Mouse (Mus musculus) cerebellum, postnatal 36 days (tissue): ENCODE results near the gene Lima1.
"Not testable (repeated sequence)": the region's sequence is repeated elsewhere in the genome, so short reads cannot be mapped to it uniquely, and the experiment has no call there.

Experiments used
- DNase-seq, 2 experiments: peaks; one replicate each; pipeline ENCODE4 v3.0.0; 2021 to 2022; ENCODE audit warnings: mixed read lengths in 2 of 2

Gene Lima1

GRCm38 (mm10) chr15:99833648-99834454 is 41.4 kb downstream of the Lima1 start:
- DNase-seq = no peak

GRCm38 (mm10) chr15:99831535-99831934 is 43.7 kb downstream of the Lima1 start:
- no peak for DNase-seq

- DNase-seq = no peak
Measured at GRCm38 (mm10) chr15:99828061-99828460, 47.2 kb downstream of the Lima1 start.

GRCm38 (mm10) chr15:99826210-99826888 is 48.9 kb downstream of the Lima1 start:
- no peak for DNase-seq

- DNase-seq = no peak
Measured at GRCm38 (mm10) chr15:99825211-99825610, 50.0 kb downstream of the Lima1 start.

GRCm38 (mm10) chr15:99823322-99823898 is 51.8 kb downstream of the Lima1 start:
- no peak for DNase-seq

- not testable (repeated sequence) for DNase-seq
Measured at GRCm38 (mm10) chr15:99822501-99822900, 52.8 kb downstream of the Lima1 start.

GRCm38 (mm10) chr15:99819621-99820279 is 55.5 kb downstream of the Lima1 start:
- DNase-seq = no peak

- DNase-seq = no peak
Measured at GRCm38 (mm10) chr15:99819109-99819440, 56.2 kb downstream of the Lima1 start.

- no peak for DNase-seq
Measured at GRCm38 (mm10) chr15:99818321-99819108, 56.7 kb downstream of the Lima1 start.

- no peak for DNase-seq
Measured at GRCm38 (mm10) chr15:99817343-99818235, 57.7 kb downstream of the Lima1 start.

GRCm38 (mm10) chr15:99815999-99816398 is 59.3 kb downstream of the Lima1 start:
- DNase-seq = no peak

GRCm38 (mm10) chr15:99814554-99815260 is 60.5 kb downstream of the Lima1 start:
- DNase-seq = no peak

- DNase-seq = no peak
Measured at GRCm38 (mm10) chr15:99813639-99814038, 61.6 kb downstream of the Lima1 start.

- DNase-seq = no peak
Measured at GRCm38 (mm10) chr15:99812097-99812496, 63.2 kb downstream of the Lima1 start.

GRCm38 (mm10) chr15:99807776-99808735 is 67.2 kb downstream of the Lima1 start:
- DNase-seq = no peak

- no peak for DNase-seq
Measured at GRCm38 (mm10) chr15:99806171-99806570, 69.1 kb downstream of the Lima1 start.

GRCm38 (mm10) chr15:99805673-99806072 is 69.6 kb downstream of the Lima1 start:
- DNase-seq = no peak

GRCm38 (mm10) chr15:99803186-99803644 is 72.0 kb downstream of the Lima1 start:
- no peak for DNase-seq
